Mouse (Mus musculus) megakaryocyte progenitor cell, adult 5-6 weeks (primary cell): ENCODE results near the gene Gm20390. TPM values are rescaled to one million over a fixed set of nuclear protein-coding genes. Genes with fewer than 3 reads are reported as not detected.

Experiments used
- ATAC-seq: replicated peaks from 2 replicates; pipeline ENCODE4 v1.8.0; 2016; ENCODE audit warnings: mild to moderate bottlenecking, moderate TSS enrichment, inconsistent platforms; ENCODE audit not compliant: poor library complexity
- total RNA-seq, 2 experiments: library from RNA; stranded (forward) in 1 of 2; stranded (reverse) in 1 of 2; fragments of 157-497, 149-512 nt in 1 of 2; fragments of 200-1000 nt in 1 of 2; gene quantifications; 2 replicates each; pipeline versions ENCODE4 v1.2.3 to v1.2.4; 2015 to 2017

Gm20390 gene
- total RNA-seq (2015) (43.7 and 97.0 TPM in 2 replicates), total RNA-seq (2017) (not detected in 2 replicates)

GRCm38 (mm10) chr11:93968005-93968847 is at the start of gene Gm20390, which contains the start of gene Nme1:
Gene Gm20390 (minus strand): TSS chr11:93968293.
Gene Nme1 (minus strand): TSS chr11:93968521.
- peak; percentile 93 for ATAC-seq

GRCm38 (mm10) chr11:94003346-94003745 is 35.3 kb upstream of the Gm20390 start:
- no peak for ATAC-seq

GRCm38 (mm10) chr11:93999276-93999675 is 31.2 kb upstream of the Gm20390 start:
- no peak for ATAC-seq

- ATAC-seq = peak; percentile 22
Observed at GRCm38 (mm10) chr11:93997141-93997775, 29.2 kb upstream of the Gm20390 start.

GRCm38 (mm10) chr11:93996306-93997140 is 28.4 kb upstream of the Gm20390 start:
- peak; percentile 49 for ATAC-seq

GRCm38 (mm10) chr11:93995720-93996305 is 27.7 kb upstream of the Gm20390 start, which contains the start of gene Spag9:
Gene Spag9 (plus strand): TSS chr11:93996091.
- ATAC-seq = peak; percentile 75

- peak; percentile 77 for ATAC-seq
Observed at GRCm38 (mm10) chr11:93995111-93995719, 27.1 kb upstream of the Gm20390 start.

GRCm38 (mm10) chr11:93994531-93994930 is 26.4 kb upstream of the Gm20390 start:
- no peak for ATAC-seq

GRCm38 (mm10) chr11:93988328-93989062 is 20.4 kb upstream of the Gm20390 start:
- ATAC-seq = no peak

GRCm38 (mm10) chr11:93987625-93988327 is 19.7 kb upstream of the Gm20390 start:
- ATAC-seq = peak; percentile 59

- ATAC-seq = no peak
Observed at GRCm38 (mm10) chr11:93987026-93987425, 18.9 kb upstream of the Gm20390 start.

GRCm38 (mm10) chr11:93986298-93986697 is 18.2 kb upstream of the Gm20390 start:
- ATAC-seq = no peak

GRCm38 (mm10) chr11:93985265-93985664 is 17.2 kb upstream of the Gm20390 start:
- no peak for ATAC-seq

- ATAC-seq = peak; percentile 36
Observed at GRCm38 (mm10) chr11:93984619-93985018, 16.5 kb upstream of the Gm20390 start.

- 0 out of 2 replicates have a peak, but pooled peaks have one; percentile 20 for ATAC-seq
Observed at GRCm38 (mm10) chr11:93979502-93980049, 11.5 kb upstream of the Gm20390 start.

GRCm38 (mm10) chr11:93972951-93973350 is 4.9 kb upstream of the Gm20390 start:
- ATAC-seq = no peak

GRCm38 (mm10) chr11:93969799-93970198 is 1.7 kb upstream of the Gm20390 start:
- no peak for ATAC-seq

- no peak for ATAC-seq
Observed at GRCm38 (mm10) chr11:93969171-93969570, 1.1 kb upstream of the Gm20390 start.

- ATAC-seq = no peak
Observed at GRCm38 (mm10) chr11:93968848-93969128, 695 bp upstream of the Gm20390 start.
